Comparison of ENCODE assay signal across 8 mouse cellular contexts in the genomic region with DNA sequence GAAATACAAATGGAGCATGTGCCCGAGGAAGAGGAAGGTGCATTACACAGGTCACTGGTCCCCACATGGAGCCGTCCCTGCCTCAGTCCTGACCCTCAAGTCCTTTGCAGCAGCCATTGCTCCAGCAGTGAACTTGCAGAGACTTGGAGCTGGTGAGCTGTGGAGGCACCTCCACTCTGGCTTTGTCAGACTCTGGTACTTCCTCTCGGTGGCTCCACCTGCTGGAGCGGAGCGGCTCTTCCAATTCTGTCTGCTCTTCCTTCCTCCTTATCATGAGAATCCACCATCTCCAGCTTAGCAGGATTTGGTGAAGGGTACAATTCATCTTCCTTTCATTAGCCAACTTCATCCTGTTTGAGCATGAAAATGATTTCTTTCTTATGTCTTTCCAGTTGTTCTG.
A peak's percentile ranks its signal among the peaks of the same experiment; 100 is the strongest.
DNase-seq lines count a peak whose midpoint lies in the region; ATAC-seq and TF ChIP-seq lines count a peak whose summit lies in the region.

No protein-coding gene starts in this region.

- peak; percentile 5 for DNase-seq in lung, adult 2 months
- DNase-seq in lung, postnatal 25 days (ENCODE audit: low spot score): no peak
- peak; percentile 18 to 40 for DNase-seq in adrenal gland, adult 18-20 months (ENCODE audit: low spot score in 2 of 2)
- DNase-seq in cerebellum, postnatal 10 days: peak; percentile 77 to 78
- DNase-seq in heart, postnatal 36 days: peak; percentile 1 to 30
- peak; percentile 35 for DNase-seq in liver, postnatal 0 days
- DNase-seq in testis, postnatal 10 days (ENCODE audit: low spot score): peak; percentile 77
- DNase-seq in B cell, adult 2 months: no peak

- H3K9me3 ChIP-seq in liver, postnatal 0 days (ENCODE audit: low read length): no peaks in the 10 kb centered on the region

- no peak for TF ChIP-seq POLR2A in lung, adult 2 months (IDR thresholded peaks at IDR 0.05; ENCODE audit: borderline replicate concordance, extremely low read depth, low read depth, low read length)

- peak; percentile 30; the same call in 1 of the 2 replicates for TF ChIP-seq CTCF in lung, adult 2 months (IDR thresholded peaks at IDR 0.05; ENCODE audit: insufficient read depth, low read length)
- peak; percentile 53 for TF ChIP-seq CTCF in liver, postnatal 0 days (IDR thresholded peaks at IDR 0.05; ENCODE audit: low read depth)

- no peak overlapping the region for H3K4me2 ChIP-seq in liver, postnatal 0 days (ENCODE audit: low read depth, low read length)

- H3K27ac ChIP-seq in liver, postnatal 0 days (ENCODE audit: low read depth): no peak overlapping the region

- no peaks in the 10 kb centered on the region for H3K27me3 ChIP-seq in liver, postnatal 0 days (ENCODE audit: insufficient read depth, low read length)

- no peaks in the 10 kb centered on the region for H3K4me1 ChIP-seq in lung, adult 2 months (ENCODE audit: control insufficient read depth, insufficient read depth, low read length)
- H3K4me1 ChIP-seq in liver, postnatal 0 days (ENCODE audit: insufficient read depth): no peaks in the 10 kb centered on the region

- no peak for ATAC-seq in liver, postnatal 0 days

- H3K36me3 ChIP-seq in liver, postnatal 0 days (replicated peaks; ENCODE audit: insufficient read depth, low read length): no peaks in the 10 kb centered on the region

- no peak overlapping the region for H3K9ac ChIP-seq in liver, postnatal 0 days (replicated peaks)

- no peak overlapping the region for H3K4me3 ChIP-seq in lung, adult 2 months (replicated peaks; ENCODE audit: extremely low read depth, low read depth, low read length)
- no peak overlapping the region for H3K4me3 ChIP-seq in liver, postnatal 0 days (ENCODE audit: low read depth, low read length)

- intact Hi-C loops in heart, postnatal 36 days (cut with DNase I): loop anchor here (1.0 kb wide), 1 partner anchor 313 kb away; no protein-coding TSS in a partner anchor

- no peak for TF ChIP-seq EP300 in liver, postnatal 0 days (IDR thresholded peaks at IDR 0.05; ENCODE audit: low read depth)

- 47% methylated on average over 5 of the region's 5 CpGs for WGBS in lung, adult 2 months
- WGBS in liver, postnatal 0 days (ENCODE audit: insufficient replicate concordance): 50% methylated on average over 5 of the region's 5 CpGs

Comparison
In these comparisons a context has a peak if more than half of its experiments do, and no peak if none do; other contexts are left out.
1. DNase-seq: peak in lung, adult 2 months (single experiment), adrenal gland, adult 18-20 months (2 of 2), cerebellum, postnatal 10 days (2 of 2), heart, postnatal 36 days (2 of 2), liver, postnatal 0 days (single experiment) and testis, postnatal 10 days (single experiment); none in lung, postnatal 25 days (single experiment) and B cell, adult 2 months (0 of 2).